Mouse (Mus musculus) skeletal muscle tissue, adult 2 months (tissue): Measurements from ENCODE around the gene Dpt.
A peak's percentile ranks its signal among the peaks of the same experiment; 100 is the strongest.

Experiments used
- DNase-seq: peaks from one replicate; pipeline ENCODE4 v3.0.0-alpha.2; 2012; ENCODE audit warnings: low read depth, low spot score

Gene Dpt

GRCm38 (mm10) chr1:164817331-164817730, 20.9 kb downstream of the Dpt start:
- DNase-seq: no peak

GRCm38 (mm10) chr1:164821307-164821706, 24.9 kb downstream of the Dpt start:
- DNase-seq: no peak

- DNase-seq: peak; percentile 42
Measured at GRCm38 (mm10) chr1:164821821-164822220, 25.4 kb downstream of the Dpt start.

GRCm38 (mm10) chr1:164822268-164822667, 25.8 kb downstream of the Dpt start:
- no peak for DNase-seq

- DNase-seq: no peak
Measured at GRCm38 (mm10) chr1:164824896-164825295, 28.5 kb downstream of the Dpt start.

GRCm38 (mm10) chr1:164829881-164830280, 33.4 kb downstream of the Dpt start:
- DNase-seq: no peak

GRCm38 (mm10) chr1:164832459-164832858, 36.0 kb downstream of the Dpt start:
- DNase-seq: no peak

GRCm38 (mm10) chr1:164848616-164849265, 52.3 kb downstream of the Dpt start:
- no peak for DNase-seq

- DNase-seq: peak; percentile 79
Measured at GRCm38 (mm10) chr1:164855700-164856099, 59.3 kb downstream of the Dpt start.

- DNase-seq: no peak
Measured at GRCm38 (mm10) chr1:164859952-164860351, 63.5 kb downstream of the Dpt start.

GRCm38 (mm10) chr1:164860782-164861181, 64.3 kb downstream of the Dpt start:
- DNase-seq: no peak

- DNase-seq: no peak
Measured at GRCm38 (mm10) chr1:164861501-164861900, 65.1 kb downstream of the Dpt start.

- DNase-seq: peak; percentile 72
Measured at GRCm38 (mm10) chr1:164862946-164863883, 66.8 kb downstream of the Dpt start.

GRCm38 (mm10) chr1:164864666-164865065, 68.2 kb downstream of the Dpt start:
- DNase-seq: no peak

- no peak for DNase-seq
Measured at GRCm38 (mm10) chr1:164870694-164871093, 74.2 kb downstream of the Dpt start.
